Mouse (Mus musculus): Measurements from ENCODE around the gene Gm17657.

The Gm17657 gene

GRCm38 (mm10) chr17:29485336-29486233, 63.9 kb downstream of the Gm17657 start:
- DNase-seq (ENCODE audit: low read depth): no peak

GRCm38 (mm10) chr17:29484431-29484830, 65.0 kb downstream of the Gm17657 start:
- no peak for DNase-seq (ENCODE audit: low read depth)

- DNase-seq (ENCODE audit: low read depth): no peak
These were observed 66.2 kb downstream of the Gm17657 start for GRCm38 (mm10) chr17:29483282-29483681.

GRCm38 (mm10) chr17:29482632-29483031, 66.8 kb downstream of the Gm17657 start:
- no peak for DNase-seq (ENCODE audit: low read depth)

GRCm38 (mm10) chr17:29480256-29480655, 69.2 kb downstream of the Gm17657 start:
- no peak for DNase-seq (ENCODE audit: low read depth)

- no peak for DNase-seq (ENCODE audit: low read depth)
These were observed 71.2 kb downstream of the Gm17657 start for GRCm38 (mm10) chr17:29478271-29478670.

- DNase-seq (ENCODE audit: low read depth): peak; percentile 74
These were observed 72.1 kb downstream of the Gm17657 start for GRCm38 (mm10) chr17:29477357-29477756.

- DNase-seq (ENCODE audit: low read depth): no peak
These were observed 73.0 kb downstream of the Gm17657 start for GRCm38 (mm10) chr17:29476461-29476860.

- DNase-seq (ENCODE audit: low read depth): no peak
These were observed 74.3 kb downstream of the Gm17657 start for GRCm38 (mm10) chr17:29475142-29475541.

- no peak for DNase-seq (ENCODE audit: low read depth)
These were observed 75.4 kb downstream of the Gm17657 start for GRCm38 (mm10) chr17:29474036-29474435.

- no peak for DNase-seq (ENCODE audit: low read depth)
These were observed 76.0 kb downstream of the Gm17657 start for GRCm38 (mm10) chr17:29473466-29473865.

All from induced T-regulatory cell, adult 2 months (primary cell).